Mouse (Mus musculus) brain, embryonic 14.5 days (tissue): ENCODE measurements around the gene Runx1.

Experiments
- CTCF ChIP-seq: fragments of 200-500 bp; IDR thresholded peaks from 2 replicates; pipeline ENCODE4 v1.5.1; 2012; ENCODE audit warnings: inconsistent platforms, mild to moderate bottlenecking, moderate library complexity, borderline replicate concordance; ENCODE audit not compliant: insufficient read depth, insufficient read length; ENCODE audit errors: extremely low read depth
- POLR2A ChIP-seq: fragments of 200-500 bp; IDR thresholded peaks from 2 replicates; pipeline ENCODE4 v1.6.1; 2012; ENCODE audit warnings: mild to moderate bottlenecking, inconsistent platforms, borderline replicate concordance; ENCODE audit not compliant: poor library complexity, insufficient read depth, insufficient read length, severe bottlenecking; ENCODE audit errors: extremely low read depth

GRCm38 (mm10) chr16:92748272-92748671 lies 77.7 kb downstream of the Runx1 start:
- TF ChIP-seq POLR2A (no peak), CTCF (no peak)
